ENCODE assay signal across 38 mouse cellular contexts in genomic region chr1:134163476-134163875, GRCm38 (mm10). TPM values are rescaled to one million over a fixed set of nuclear protein-coding genes. Genes with fewer than 3 reads are reported as not detected.
DNase-seq lines count a peak whose midpoint lies in the region; ATAC-seq lines count a peak whose summit lies in the region.
"Had no signal": no experiment of that assay in that cellular context is flagged by ENCODE, and none has a peak within 500 bp of the region (broad histone marks: within the 10 kb centered on the region; RNA-seq: fewer than 3 reads in every experiment).

No protein-coding gene starts in this region.

- no peaks in the 10 kb centered on the region for H3K27me3 ChIP-seq in intestine, embryonic 16.5 days (replicated peaks; ENCODE audit: control insufficient read depth, insufficient read depth, low read length)
- H3K27me3 ChIP-seq in liver, embryonic 15.5 days: no peaks in the 10 kb centered on the region
- H3K27me3 ChIP-seq: CH12.LX; hindbrain, embryonic 15.5 days had no signal

- intact Hi-C loops in heart, postnatal 25 days (cut with DNase I): no loop called here

- ATAC-seq in intestine, embryonic 16.5 days: peak; percentile 56; the same call in 1 of the 2 replicates
- peak; percentile 74 for ATAC-seq in liver, embryonic 15.5 days (ENCODE audit: insufficient read depth)
- ATAC-seq: activated CD4-positive, CD25-positive, alpha-beta regulatory T cell, adult 4 months; forebrain, embryonic 16.5 days; inflammation-experienced regulatory T-cells, adult 6 months; midbrain, embryonic 16.5 days had no signal

- 80% methylated on average over 7 of the region's 7 CpGs for WGBS in intestine, embryonic 16.5 days
- 71% methylated on average over 7 of the region's 7 CpGs for WGBS in liver, embryonic 15.5 days (ENCODE audit: insufficient replicate concordance)

- DNase-seq in kidney, adult 9 months: peak; percentile 37
- DNase-seq in kidney, postnatal 10 days: no peak
- peak; percentile 13 for DNase-seq in kidney, postnatal 14 days
- DNase-seq in B cell, adult 2 months: no peak
- no peak for DNase-seq in lung, postnatal 36 days
- DNase-seq in heart, postnatal 25 days (ENCODE audit: low spot score): no peak
- DNase-seq: adrenal gland, adult 8-10 months; cerebellum, adult 2 months; cerebellum, postnatal 14 days; gastrocnemius, postnatal 10 days; heart, postnatal 10 days; right cerebral cortex, adult 18-20 months; spleen, adult 18-20 months; thymus, adult 18-20 months; thymus, postnatal 4 days had no signal

- H3K36me3 ChIP-seq in intestine, embryonic 16.5 days (ENCODE audit: control insufficient read depth, insufficient read depth, low read length): no peaks in the 10 kb centered on the region
- no peaks in the 10 kb centered on the region for H3K36me3 ChIP-seq in liver, embryonic 15.5 days (replicated peaks)
- H3K36me3 ChIP-seq: heart, embryonic 13.5 days; hindbrain, embryonic 10.5 days; hindbrain, embryonic 15.5 days had no signal

- no peak overlapping the region for H3K4me3 ChIP-seq in intestine, embryonic 16.5 days (ENCODE audit: low read length)
- no peak overlapping the region for H3K4me3 ChIP-seq in liver, embryonic 15.5 days (replicated peaks)
- H3K4me3 ChIP-seq: erythroblast, embryonic 14.5 days; heart, embryonic 13.5 days; hindbrain, embryonic 10.5 days; hindbrain, embryonic 15.5 days had no signal

- peaks cover 9% of the 10 kb centered on the region for H3K4me1 ChIP-seq in intestine, embryonic 16.5 days (ENCODE audit: control insufficient read depth, insufficient read depth, low read length)
- peaks cover 2% of the 10 kb centered on the region; the same call in 1 of the 2 replicates for H3K4me1 ChIP-seq in liver, embryonic 15.5 days (replicated peaks)
- H3K4me1 ChIP-seq: hindbrain, embryonic 15.5 days had no signal

- H3K9ac ChIP-seq in intestine, embryonic 16.5 days (ENCODE audit: low read depth, low read length): no peak overlapping the region
- H3K9ac ChIP-seq in liver, embryonic 15.5 days: no peak overlapping the region
- H3K9ac ChIP-seq: heart, embryonic 13.5 days; hindbrain, embryonic 15.5 days had no signal

- H3K27ac ChIP-seq in intestine, embryonic 16.5 days (ENCODE audit: low read length): no peak overlapping the region
- H3K27ac ChIP-seq in liver, embryonic 15.5 days (replicated peaks): no peak overlapping the region
- H3K27ac ChIP-seq: heart, embryonic 13.5 days; hindbrain, embryonic 10.5 days; hindbrain, embryonic 15.5 days; macrophage; stomach, postnatal 0 days had no signal

- no peak overlapping the region for H3K4me2 ChIP-seq in intestine, embryonic 16.5 days (ENCODE audit: low read depth, low read length)
- no peak overlapping the region for H3K4me2 ChIP-seq in liver, embryonic 15.5 days
- H3K4me2 ChIP-seq: heart, embryonic 13.5 days; hindbrain, embryonic 15.5 days had no signal

- H3K9me3 ChIP-seq in intestine, embryonic 16.5 days (ENCODE audit: control insufficient read depth, low read length): no peaks in the 10 kb centered on the region
- H3K9me3 ChIP-seq in liver, embryonic 15.5 days (replicated peaks): no peaks in the 10 kb centered on the region
- H3K9me3 ChIP-seq: heart, embryonic 13.5 days; hindbrain, embryonic 10.5 days; hindbrain, embryonic 15.5 days had no signal

RNA-seq across cellular contexts. Expression of gene Chil1, which starts 18.5 kb away (rescaled TPM):
- polyA plus RNA-seq in intestine, embryonic 16.5 days (2015; fragmentation: Nextera tagmentation; extraction: Ambion mirVana): 0.43 and 0.57 TPM in 2 replicates
- 15.1 and 17.7 TPM in 2 replicates for polyA plus RNA-seq in liver, embryonic 15.5 days (2015; fragmentation: Nextera tagmentation; extraction: Ambion mirVana)
- under 1 TPM; 0.34 to 0.92 TPM for total RNA-seq in heart, postnatal 25 days (2021)
- polyA plus RNA-seq: activated CD4-positive, CD25-positive, alpha-beta regulatory T cell, adult 4 months; erythroblast, embryonic 14.5 days had no signal

RNA-seq across cellular contexts. Expression of gene Mybph, which starts 29.8 kb away (rescaled TPM):
- polyA plus RNA-seq in intestine, embryonic 16.5 days (2015; fragmentation: Nextera tagmentation; extraction: Ambion mirVana): 0.17 and 0.24 TPM in 2 replicates
- polyA plus RNA-seq in liver, embryonic 15.5 days (2015; fragmentation: Nextera tagmentation; extraction: Ambion mirVana): 1.5 and 3.5 TPM in 2 replicates
- total RNA-seq in heart, postnatal 25 days (2021): not detected
- total RNA-seq: ES-E14; layer of hippocampus, adult 18-20 months; layer of hippocampus, postnatal 10 days; left cerebral cortex, postnatal 14 days; neutrophil, adult 5-6 weeks had no signal
- polyA plus RNA-seq: activated CD4-positive, CD25-positive, alpha-beta regulatory T cell, adult 4 months; erythroblast, embryonic 14.5 days; forebrain, embryonic 11.5 days; forebrain, embryonic 16.5 days; inflammation-experienced regulatory T-cells, adult 6 months; macrophage had no signal

RNA-seq across cellular contexts. Expression of gene Chit1, which starts 52.4 kb away (rescaled TPM):
- polyA plus RNA-seq in intestine, embryonic 16.5 days (2015; fragmentation: Nextera tagmentation; extraction: Ambion mirVana): not detected in 2 replicates
- polyA plus RNA-seq in liver, embryonic 15.5 days (2015; fragmentation: Nextera tagmentation; extraction: Ambion mirVana): 0.07 and 0.20 TPM in 2 replicates
- total RNA-seq in heart, postnatal 25 days (2021): not detected
- total RNA-seq: adrenal gland, postnatal 4 days; heart, adult 8-10 months; heart, postnatal 10 days; left cerebral cortex, adult 18-20 months had no signal
- polyA plus RNA-seq: activated CD4-positive, CD25-positive, alpha-beta regulatory T cell, adult 4 months; cerebellum, adult 2 months; erythroblast, embryonic 14.5 days; forebrain, embryonic 11.5 days; forebrain, embryonic 16.5 days; hindbrain, embryonic 10.5 days; inflammation-experienced regulatory T-cells, adult 6 months; limb, embryonic 11.5 days; macrophage had no signal

Comparison
In these comparisons a context has a peak if more than half of its experiments do, and no peak if none do; other contexts are left out.
1. DNase-seq: peak in kidney, adult 9 months (single experiment) and kidney, postnatal 14 days (single experiment); none in kidney, postnatal 10 days (single experiment), B cell, adult 2 months (0 of 2), lung, postnatal 36 days (single experiment) and heart, postnatal 25 days (single experiment).
2. RNA of gene Chil1, which starts 18.5 kb away (polyA plus RNA-seq): 15.1 to 17.7 TPM in liver, embryonic 15.5 days; 0.43 to 0.57 TPM in intestine, embryonic 16.5 days; every median in the first group is over 10 times any median in the second.